Mouse (Mus musculus) kidney, postnatal 10 days (tissue): ENCODE results near the gene Cyp26b1.

Source experiments
- DNase-seq: peaks from one replicate; pipeline ENCODE4 v3.0.0; 2021; ENCODE audit warnings: mixed read lengths

The Cyp26b1 gene

DNA sequence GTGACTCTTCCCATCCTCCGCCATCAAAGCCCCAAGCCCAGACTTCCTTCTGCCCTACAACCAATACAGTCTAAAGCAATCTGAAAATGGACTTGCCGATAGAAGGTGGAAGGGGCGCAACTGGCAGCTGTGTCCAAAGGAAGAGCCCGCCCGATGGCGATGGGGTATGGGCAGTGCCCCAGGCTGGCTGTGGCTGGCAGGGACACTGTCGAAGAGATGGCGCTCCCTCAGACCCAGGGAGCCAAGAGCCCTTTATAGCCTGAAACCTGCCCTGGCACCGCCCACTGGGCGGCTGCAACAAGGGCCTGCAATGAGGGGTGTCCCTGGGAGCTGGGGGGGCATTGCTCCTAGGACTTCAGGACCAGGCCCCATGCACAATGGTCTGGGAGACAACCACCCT is at the start of gene Cyp26b1:
Cyp26b1 (minus strand) TSS at position 216 of the 400 bp plus-strand sequence.
- no peak for DNase-seq

DNA sequence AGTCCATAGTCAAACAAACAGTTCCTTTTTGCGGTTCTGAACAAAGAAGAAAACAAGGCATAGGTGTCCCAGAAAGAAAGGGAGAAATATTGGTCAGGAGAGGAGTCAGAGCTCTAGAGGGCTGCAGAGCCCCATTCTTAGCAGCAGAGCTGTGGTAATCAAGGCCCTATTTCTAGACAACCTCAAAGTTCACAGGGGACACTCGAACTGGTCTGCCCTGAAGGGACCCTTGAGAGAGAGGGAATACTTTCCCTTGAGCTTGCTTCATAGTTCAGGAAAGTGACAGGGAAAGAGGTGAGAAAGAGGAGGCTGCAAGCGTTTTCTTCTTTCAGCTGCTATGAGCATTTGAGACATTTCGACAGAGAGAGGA is 47.3 kb upstream of the Cyp26b1 start:
- no peak for DNase-seq

DNA sequence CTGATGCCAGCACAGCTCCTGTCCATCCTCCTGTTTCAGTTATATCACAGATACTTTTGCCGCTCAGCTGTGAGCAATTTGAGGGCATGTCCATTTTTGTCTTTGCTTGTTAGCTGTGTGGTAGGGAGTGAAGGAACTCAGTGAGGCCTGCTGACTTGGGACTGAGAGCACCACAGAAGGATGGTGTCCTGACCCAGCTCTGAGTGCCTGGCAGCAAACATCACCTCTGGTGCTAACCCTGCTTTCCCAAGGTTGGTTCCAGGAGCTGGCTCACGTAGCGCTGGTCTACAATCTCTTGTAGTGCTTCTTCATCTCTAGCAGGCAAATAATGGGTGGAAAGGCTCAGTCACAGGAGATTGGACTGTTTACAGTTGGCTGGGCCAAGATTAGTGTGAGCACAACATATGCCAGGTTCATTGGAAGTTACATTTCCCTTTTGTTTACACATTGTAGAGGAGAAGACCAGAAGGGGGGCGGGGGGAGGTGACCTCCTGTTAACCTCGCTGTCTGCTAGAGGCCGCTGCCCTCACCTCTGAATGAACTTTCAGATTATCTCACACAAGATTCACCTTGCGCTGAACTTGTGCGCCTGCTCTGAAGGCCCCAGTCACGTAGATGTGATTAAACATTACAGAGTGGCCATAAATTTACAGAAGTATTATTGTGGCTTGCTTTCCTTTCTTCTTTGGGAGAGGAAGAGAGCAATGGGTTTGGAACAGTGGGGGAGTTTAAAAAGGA is 46.8 kb upstream of the Cyp26b1 start:
- peak; percentile 81 for DNase-seq

DNA sequence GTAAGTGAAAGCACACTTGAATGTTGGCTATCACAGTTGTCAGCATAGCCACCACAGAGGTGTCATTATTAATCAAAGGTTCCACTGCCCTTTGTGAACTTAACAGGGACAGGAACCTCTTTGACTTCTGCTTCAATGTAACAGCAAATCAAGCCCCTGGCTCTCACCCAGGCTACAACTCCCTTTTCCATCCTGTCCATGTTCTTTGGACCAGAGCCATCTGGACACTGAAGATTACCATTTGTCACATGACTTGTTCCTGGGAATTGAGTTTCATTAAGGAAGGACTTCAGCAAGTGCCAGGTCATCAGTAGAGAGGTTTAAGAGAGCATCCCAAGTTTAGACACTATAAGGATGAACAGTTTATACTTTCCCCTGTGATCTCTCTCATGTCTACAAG is 44.5 kb upstream of the Cyp26b1 start:
- peak; percentile 64 for DNase-seq

DNA sequence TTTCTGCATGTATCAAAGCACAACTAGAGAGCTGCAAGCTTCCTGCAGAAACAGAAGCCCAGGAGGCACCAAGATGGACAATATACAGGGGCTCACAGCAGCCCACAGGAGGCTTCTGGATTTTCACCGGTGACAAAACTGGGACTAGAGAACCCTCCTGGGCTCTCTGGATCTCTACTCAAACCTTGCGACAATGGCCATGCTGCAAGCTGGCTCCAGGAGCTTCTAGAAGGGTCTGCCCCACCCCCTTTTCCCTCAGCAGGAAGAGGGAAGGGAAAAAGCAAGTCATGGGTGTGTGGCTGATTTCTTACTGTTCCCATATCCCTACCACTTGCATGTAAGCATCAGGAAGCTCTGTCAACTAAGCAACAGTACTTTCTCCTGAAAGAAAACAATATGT is 37.9 kb upstream of the Cyp26b1 start:
- no peak for DNase-seq

DNA sequence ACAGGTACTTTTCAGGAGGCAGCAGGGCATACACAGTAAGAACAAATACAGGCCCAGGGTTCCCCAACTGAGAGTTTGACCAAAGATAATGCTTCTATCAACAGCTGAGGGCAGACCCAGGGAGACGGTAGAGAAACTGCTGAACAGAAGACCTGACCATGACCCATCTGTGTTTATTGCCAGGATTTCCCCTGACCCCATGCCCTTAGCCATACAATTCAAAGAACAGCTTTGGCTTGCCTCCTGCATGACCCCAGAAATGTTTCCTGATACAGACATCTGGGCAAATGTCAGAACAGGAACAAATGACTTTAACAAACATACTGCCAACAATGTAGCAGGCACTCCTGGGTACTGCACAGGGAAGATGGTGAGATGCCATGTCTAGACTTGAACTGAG is 36.6 kb upstream of the Cyp26b1 start:
- DNase-seq: peak; percentile 46

DNA sequence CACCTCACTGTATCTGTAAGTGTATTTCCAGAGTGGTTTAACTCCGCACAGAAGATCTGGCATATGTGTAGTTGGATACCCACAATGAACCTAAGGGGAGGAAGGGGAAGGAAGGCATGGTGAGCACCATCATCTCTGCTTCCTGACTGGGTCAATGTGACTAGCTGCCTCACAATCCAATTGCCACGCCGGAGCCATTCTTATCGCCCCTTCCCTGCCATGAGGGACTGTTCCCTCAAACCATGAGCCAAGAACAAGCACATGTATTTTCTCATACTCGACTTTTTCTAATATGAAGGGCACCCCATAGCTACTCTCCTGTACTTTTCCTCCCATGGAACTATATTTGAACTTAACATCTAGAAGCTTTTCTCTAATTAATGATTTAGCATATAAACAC is 35.1 kb upstream of the Cyp26b1 start:
- no peak for DNase-seq

DNA sequence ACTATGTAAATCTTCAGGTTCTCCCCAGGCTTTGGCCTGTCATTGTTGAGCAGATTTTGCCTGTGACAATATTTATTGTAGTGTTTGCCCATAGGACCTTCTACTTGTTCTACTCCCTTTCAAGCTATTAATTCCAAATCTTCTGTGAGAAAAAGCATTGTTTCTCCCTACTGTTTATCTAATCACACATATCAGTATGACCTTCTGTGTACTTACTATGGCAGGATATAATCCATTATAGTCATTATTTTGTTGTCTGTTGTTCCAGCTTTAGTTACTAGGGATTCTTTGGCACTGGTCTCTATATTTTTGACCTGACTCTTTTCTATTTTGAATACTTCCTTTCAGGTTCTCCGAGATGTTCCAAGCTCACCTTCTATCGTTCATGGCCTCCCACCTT is 32.7 kb upstream of the Cyp26b1 start:
- DNase-seq: no peak

DNA sequence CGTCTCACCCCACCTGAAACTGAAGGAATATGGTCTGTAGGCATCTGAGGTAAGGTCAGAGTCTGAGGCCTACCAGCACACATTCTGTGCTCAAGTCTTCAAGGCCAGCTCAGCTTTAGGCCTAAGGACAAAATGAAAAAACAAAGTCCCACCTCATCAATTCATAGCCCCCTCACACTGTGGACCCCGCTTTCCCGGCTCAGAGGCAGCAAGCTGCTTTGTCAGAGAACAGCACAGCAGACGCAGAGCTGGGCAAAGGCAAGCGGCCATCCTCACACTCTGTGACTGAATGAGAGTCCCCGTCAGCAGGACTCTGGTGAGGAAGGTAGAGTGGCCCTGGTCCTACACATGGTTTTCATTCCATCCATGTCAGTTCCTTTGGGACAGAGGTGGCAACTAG is 25.5 kb upstream of the Cyp26b1 start:
- no peak for DNase-seq

DNA sequence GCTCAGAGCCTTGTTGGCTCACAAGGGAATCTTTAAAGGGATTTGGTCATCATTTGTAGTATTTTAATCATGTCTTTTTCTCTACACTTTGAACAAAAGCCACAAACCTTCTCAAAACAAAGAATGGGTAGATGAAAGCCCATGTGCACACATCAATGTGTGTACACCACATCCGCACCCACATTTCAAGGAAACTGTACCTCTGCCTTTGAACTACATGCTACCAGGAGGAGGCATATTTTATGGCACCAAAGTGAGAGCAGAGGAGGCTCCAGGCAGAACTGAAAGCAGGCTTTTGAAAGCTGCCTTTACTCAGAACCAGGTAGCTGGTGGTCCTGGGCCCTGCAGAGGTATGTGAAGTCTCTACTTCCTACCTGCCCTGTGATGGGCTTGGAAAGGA is 23.3 kb upstream of the Cyp26b1 start:
- no peak for DNase-seq

DNA sequence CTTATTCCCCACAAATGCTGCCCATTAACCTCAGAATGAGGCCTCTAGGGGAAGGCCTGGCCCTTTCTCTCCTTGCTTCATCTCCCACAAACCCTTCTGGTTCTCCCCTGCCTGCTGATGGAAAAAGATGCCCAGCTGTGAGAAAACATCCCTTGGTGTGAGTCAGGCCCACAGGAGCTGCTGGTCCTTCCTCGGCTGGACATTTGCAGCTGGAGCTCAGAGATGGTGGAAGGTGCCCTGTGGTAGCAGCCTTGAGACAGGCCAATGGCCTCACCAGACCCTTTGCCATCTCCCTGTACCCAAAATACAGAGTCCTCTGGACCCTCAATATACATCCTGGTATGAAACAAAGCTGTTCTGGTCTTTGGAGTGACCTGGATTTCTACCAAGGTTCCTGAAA is 22.9 kb upstream of the Cyp26b1 start:
- DNase-seq: no peak

DNA sequence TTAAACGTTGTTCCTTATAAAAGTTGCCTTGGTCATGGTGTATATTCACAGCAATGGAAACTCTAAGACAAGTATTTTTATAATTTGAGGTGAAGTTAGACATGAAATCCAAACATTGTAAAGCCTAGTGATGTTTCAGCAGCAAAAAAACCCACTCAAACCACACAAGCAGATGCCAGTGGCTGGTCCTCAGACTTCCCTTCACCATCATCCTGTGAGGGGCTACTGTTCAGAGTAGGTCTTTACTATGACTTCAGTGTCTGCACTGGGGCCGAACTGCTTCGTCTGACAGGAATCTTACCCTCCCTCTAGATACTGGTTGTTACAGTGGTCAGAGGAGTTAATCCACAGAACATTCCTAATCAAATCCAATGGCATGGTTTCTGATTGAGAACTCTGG is 19.9 kb upstream of the Cyp26b1 start:
- DNase-seq: no peak

DNA sequence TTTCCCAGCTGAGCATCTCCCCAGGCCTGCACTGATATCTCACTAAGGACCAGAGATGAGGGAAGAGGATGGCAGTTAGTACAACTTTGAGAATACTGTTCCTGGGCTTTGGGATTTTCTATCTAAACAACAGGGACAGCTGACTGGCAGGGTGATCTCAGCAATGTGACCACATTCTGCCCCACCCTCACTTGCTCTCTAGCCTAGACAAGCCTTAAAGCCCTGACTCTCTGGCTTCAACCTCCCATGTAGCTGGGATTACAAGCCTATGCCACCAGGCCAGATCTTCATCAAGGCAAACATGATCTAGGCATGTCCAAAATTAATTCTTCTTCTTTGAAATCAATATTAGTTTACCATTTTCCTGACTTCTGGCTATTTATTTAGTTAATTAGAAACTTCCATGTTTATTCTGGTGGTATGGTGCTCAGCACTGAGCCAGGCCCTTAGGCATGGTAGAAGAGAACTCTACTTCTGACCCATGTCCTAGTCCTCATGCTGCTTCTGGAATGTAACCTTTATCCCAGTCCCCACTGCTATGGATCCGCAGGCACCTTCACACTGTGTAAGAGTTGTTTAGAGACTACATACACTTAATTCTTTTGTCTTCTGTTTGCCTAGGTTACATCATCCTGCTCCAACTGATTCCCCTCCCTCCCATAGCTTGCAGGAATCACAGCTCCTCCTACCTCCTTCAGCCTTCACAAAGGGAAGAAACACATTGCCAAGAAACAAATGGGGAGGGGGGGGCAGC is 7.6 kb upstream of the Cyp26b1 start:
- peak; percentile 1 for DNase-seq

DNA sequence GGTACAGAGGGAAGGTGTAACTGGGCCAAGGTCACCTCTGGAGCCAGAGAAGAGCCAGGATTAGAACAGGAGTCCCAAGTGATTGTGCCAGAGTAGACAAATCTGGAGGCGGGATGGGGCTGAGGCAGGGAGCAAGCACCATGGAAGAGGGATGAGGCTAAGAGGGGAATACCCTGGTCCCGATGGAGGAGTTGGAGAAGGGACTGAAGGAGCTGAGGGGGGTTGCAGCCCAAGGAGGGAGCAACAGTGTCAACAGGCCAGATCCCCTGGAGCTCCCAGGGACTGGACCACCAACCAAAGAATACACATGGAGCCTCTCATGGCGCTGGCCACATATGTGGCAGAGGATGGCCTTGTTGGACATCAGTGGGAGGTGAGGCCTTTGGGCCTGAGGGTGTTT is 5.6 kb upstream of the Cyp26b1 start:
- DNase-seq: peak; percentile 2

DNA sequence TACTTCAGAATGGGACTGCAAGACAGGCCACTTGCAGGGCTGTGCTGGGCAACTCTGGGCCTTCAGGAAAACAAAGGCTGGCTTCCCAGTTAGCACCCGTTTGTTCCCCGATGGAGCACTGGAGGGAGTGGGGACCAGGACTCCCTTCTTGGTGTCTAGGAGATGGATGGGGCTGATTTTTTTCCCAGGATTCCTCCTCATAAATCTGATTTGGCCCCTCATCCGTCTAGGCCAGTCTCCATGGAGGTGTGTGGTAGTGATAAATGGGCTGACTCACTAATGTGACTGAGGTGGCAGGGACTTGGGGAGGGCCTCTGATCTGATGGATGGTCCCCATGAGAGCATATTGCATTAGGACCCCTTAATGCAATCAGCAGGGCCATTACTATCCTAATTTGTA is 5.0 kb upstream of the Cyp26b1 start:
- peak; percentile 2 for DNase-seq

DNA sequence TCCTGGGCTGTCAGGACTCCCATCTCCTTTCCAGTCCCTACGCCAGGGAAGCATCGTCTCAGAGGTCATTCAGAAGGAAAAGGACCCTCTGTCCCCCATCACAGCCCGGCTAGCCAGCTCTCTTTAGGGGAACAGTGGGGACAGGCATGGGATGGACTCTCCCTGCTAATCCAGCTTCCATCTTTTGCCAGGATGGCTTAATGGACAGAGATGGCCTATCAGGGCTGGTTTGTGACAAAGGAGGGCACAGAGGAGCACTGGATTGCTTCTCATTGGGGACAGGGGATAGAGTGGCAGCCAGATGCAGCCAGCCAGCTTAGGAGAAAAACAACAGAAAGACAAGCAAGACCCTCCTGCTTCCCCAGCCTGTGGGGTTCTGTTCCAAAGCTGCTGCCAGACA is 918 bp upstream of the Cyp26b1 start:
- DNase-seq: no peak

DNA sequence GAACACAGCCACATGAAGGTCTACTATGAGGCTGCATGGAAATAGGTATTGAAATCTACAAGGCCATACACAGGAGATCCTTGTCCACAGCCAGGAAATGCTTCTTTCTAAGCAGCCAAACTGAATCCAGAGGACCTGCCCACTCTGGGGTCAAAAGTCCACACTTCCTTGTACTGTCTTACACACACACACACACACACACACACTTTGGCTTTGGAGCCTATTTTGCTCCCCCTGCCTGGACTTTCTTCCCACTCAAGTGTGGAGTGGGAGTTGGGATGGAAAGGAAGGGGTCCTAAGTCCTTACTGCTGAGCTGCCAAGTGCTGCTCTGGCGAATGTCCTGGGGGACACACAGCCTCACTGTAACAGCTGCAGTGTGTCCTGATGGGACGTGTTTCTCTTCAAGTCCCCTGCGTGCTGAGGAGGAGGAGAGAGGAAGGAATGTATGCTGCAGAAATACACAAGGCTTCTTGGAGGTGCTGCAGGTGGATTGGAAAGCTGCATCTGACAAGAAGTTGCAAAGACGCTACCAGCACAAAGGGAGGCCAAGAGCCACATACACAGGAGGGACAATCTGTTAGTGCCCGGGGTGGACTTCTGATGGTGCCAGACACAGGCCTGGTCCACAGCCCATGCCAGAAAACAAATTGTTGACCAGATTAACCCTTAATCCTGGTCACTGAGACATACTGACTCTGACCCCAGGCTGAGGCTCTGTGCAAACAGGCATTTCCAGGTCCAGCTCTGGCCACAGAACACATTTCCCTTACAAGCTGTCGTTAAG is 2.6 kb downstream of the Cyp26b1 start:
- peak; percentile 73 for DNase-seq

DNA sequence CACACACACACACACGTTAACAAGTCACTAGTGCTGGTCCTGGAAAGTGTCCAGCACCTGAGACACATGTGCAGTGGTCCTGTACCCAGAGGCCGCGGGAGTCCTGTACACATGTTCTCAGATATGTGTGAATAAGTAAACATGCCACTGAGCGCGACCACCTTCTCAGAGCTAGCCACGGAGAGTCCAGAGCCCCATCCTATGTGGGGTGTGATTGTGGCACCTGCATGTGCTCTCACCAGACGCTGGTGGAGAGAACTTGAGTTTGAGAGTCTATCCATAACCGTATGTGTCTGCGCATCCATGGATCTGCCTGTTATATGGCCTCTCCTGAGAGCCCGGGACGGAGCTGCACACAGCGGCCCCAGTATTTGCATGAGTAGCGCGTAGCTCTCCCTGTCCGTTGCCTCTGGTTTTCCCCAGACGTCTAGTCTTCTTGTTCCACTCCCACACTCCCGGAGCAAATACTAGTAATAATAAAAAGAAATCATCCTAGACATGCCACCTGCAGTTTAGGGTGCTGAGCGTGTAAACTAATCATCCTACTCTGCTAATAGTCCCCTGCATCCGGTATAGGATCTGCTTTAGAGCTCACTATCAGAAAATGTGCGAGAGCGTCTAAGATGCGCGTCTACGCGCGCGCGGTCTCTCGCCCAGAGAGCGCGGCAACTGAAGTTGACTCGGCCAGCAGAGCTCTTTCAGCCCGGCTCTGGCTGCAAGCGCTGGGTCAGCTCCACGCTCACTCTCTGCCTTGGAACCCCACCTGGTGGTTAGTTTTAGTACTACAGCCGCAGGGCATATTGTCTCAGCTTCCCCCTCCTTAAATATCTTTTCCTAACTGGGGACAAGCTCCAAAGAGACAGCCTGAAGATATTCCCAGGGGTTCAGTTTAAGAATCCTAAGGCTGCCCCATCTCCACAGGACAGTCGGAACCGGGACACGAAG is 3.7 kb downstream of the Cyp26b1 start:
- DNase-seq: peak; percentile 94

DNA sequence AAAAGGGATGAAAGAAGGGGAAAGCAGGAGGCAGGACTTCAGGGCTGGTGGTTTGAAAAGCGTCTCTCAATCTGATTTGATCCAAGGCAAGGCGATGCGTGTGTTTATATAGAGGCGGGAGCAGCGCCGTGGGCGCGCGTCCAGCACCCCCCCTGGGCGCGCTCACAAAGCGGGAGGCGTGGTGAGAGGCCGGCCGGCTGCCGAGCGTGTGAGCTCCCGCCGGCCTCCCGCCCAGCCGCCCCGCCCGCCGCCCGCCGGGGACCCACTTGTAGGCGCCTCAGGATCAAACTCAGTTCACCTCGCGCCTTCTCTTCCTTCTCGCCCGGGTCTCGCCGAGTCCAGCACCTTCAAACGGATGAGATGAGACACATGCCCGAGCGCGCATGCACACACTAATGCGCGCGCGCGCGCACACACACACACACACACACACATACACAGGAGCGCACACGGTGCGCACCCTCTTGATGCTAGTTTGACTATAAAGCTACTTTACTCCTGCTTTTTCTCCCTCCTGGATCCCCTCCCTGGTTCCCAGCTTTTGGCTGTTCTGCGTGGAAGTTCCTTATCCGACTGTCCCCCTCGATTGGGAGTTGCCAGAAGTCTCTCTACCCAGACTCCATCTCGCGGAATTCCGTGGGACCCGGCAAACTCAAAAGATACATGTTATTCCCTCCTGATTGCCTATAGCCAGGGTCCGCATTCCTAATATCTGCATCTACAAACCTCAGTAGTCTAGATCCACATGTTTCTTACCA is 4.6 kb downstream of the Cyp26b1 start:
- DNase-seq: peak; percentile 63

DNA sequence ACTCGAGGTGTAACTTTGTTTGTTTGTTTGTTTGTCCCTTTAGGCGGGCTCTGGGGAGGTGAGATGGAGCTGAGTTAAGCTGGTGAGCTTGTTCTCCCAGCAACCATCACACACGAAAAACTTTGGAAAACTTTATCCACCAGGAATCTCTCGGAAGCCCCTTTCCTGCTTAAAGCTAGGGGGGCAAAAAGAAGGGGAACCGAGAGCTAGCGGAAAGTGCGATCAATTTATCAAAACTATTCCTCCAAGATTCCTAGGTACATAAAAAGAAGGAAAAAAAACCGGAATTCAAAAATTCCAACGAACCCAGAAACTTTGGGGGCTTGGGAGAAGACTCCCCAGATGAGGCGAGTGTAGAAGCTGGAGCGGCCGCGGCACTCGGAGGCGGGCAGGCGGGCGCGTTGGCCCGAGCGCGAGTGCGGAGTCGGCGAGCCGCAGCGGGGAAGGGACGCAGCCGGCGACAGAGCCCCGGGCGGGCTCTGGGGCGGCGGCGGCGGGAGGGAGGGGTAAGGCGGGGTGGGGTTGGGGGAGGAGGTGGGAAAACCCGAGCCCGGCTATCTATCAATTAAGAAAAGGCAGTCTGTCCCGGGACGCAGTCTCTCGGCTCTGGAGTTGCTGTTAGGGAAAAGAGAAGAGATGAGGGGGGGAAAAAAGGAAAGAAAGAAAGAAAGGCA is 5.3 kb downstream of the Cyp26b1 start:
- peak; percentile 55 for DNase-seq

DNA sequence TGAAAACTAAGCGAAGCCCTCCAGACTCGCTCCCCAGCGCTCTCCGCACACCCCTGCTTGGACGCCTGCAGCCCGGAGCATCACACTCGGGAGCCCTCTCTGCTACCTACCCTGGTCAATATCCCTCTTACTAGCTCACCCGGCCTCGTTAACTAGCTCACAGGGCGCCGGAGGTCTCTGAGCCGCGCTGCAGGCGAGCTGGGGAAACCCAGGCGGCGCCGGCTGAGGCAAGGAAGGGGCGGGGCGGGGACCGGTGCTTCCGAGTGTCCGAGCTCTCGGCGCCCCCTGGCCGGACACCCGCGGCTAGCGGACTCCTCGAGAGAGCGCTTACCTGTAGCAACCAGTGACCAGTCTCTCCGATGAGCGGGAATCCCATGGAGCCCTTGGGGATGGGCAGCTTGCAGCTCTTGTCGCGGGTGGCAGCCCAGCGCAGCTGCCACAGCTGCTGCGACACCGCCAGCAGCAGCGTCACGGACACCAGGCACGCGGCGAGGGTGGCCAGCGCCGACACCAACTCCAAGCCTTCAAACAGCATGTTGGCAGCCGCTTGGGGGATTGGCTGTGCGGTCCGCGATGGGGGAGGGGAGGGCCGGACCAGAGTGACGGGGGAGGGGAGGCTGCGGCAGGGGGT is 6.1 kb downstream of the Cyp26b1 start:
- peak; percentile 80 for DNase-seq
